In genomic region chr17:31873973-31874372, GRCm38 (mm10) we compare ENCODE assay signal across 9 mouse cellular contexts. TPM values are rescaled to one million over a fixed set of nuclear protein-coding genes. Genes with fewer than 3 reads are reported as not detected.
DNase-seq lines count a peak whose midpoint lies in the region; ATAC-seq lines count a peak whose summit lies in the region.
"Had no signal": no experiment of that assay in that cellular context is flagged by ENCODE, and none has a peak within 500 bp of the region (broad histone marks: within the 10 kb centered on the region; RNA-seq: fewer than 3 reads in every experiment).

No protein-coding gene starts in this region.

- ATAC-seq in hindbrain, embryonic 14.5 days (ENCODE audit: low FRiP score): no peak
- no peak for ATAC-seq in activated CD4-positive, CD25-positive, alpha-beta regulatory T cell, adult 4 months
- ATAC-seq in frontal cortex, adult (ENCODE audit: low TSS enrichment): no peak

- peaks cover 61% of the 10 kb centered on the region for H3K4me1 ChIP-seq in hindbrain, embryonic 10.5 days (replicated peaks)
- peaks cover 11% of the 10 kb centered on the region for H3K4me1 ChIP-seq in hindbrain, embryonic 14.5 days (replicated peaks; ENCODE audit: control insufficient read depth, insufficient read depth, low read length)
- H3K4me1 ChIP-seq in heart, embryonic 10.5 days: peaks cover 61% of the 10 kb centered on the region

- no peaks in the 10 kb centered on the region for H3K9me3 ChIP-seq in hindbrain, embryonic 10.5 days
- no peaks in the 10 kb centered on the region for H3K9me3 ChIP-seq in hindbrain, embryonic 14.5 days (ENCODE audit: control insufficient read depth, low read length)
- H3K9me3 ChIP-seq in heart, embryonic 10.5 days: no peaks in the 10 kb centered on the region
- H3K9me3 ChIP-seq: limb, embryonic 12.5 days had no signal

- no peak overlapping the region for H3K9ac ChIP-seq in hindbrain, embryonic 14.5 days
- H3K9ac ChIP-seq: limb, embryonic 12.5 days had no signal

- no peak for DNase-seq in hindbrain, embryonic 10.5 days (ENCODE audit: low spot score)
- DNase-seq in hindbrain, embryonic 14.5 days (ENCODE audit: low spot score): no peak
- peak; percentile 88 for DNase-seq in NIH3T3 (ENCODE audit: low read depth)
- no peak for DNase-seq in heart, embryonic 10.5 days (ENCODE audit: low spot score)
- peak; percentile 56 for DNase-seq in lung, postnatal 14 days
- no peak for DNase-seq in left cerebral cortex, adult 8-10 months (ENCODE audit: low spot score in 2 of 2)

- H3K4me3 ChIP-seq in hindbrain, embryonic 10.5 days: no peak overlapping the region
- H3K4me3 ChIP-seq in hindbrain, embryonic 14.5 days (replicated peaks; ENCODE audit: low read length): no peak overlapping the region
- H3K4me3 ChIP-seq in heart, embryonic 10.5 days: no peak overlapping the region
- H3K4me3 ChIP-seq: limb, embryonic 12.5 days had no signal

- no peaks in the 10 kb centered on the region for H3K27me3 ChIP-seq in hindbrain, embryonic 10.5 days (ENCODE audit: insufficient read depth, poor library complexity, severe bottlenecking)
- H3K27me3 ChIP-seq in hindbrain, embryonic 14.5 days (ENCODE audit: control insufficient read depth, insufficient read depth, low read length): no peaks in the 10 kb centered on the region
- H3K27me3 ChIP-seq in heart, embryonic 10.5 days (ENCODE audit: insufficient read depth, poor library complexity, severe bottlenecking): peaks cover 5% of the 10 kb centered on the region; the same call in 1 of the 2 replicates
- H3K27me3 ChIP-seq: limb, embryonic 12.5 days had no signal

- no peak overlapping the region for H3K4me2 ChIP-seq in hindbrain, embryonic 14.5 days (replicated peaks)
- H3K4me2 ChIP-seq: limb, embryonic 12.5 days had no signal

- H3K27ac ChIP-seq in hindbrain, embryonic 10.5 days: peak overlapping the region; percentile 62; the same call in 1 of the 2 replicates
- H3K27ac ChIP-seq in hindbrain, embryonic 14.5 days: no peak overlapping the region
- H3K27ac ChIP-seq in heart, embryonic 10.5 days: peak overlapping the region; percentile 63; the same call in 1 of the 2 replicates
- H3K27ac ChIP-seq: limb, embryonic 12.5 days had no signal

- WGBS in hindbrain, embryonic 10.5 days: 66% methylated on average over 8 of the region's 8 CpGs
- 66% methylated on average over 8 of the region's 8 CpGs for WGBS in hindbrain, embryonic 14.5 days
- WGBS in heart, embryonic 10.5 days: 72% methylated on average over 8 of the region's 8 CpGs

- no peaks in the 10 kb centered on the region for H3K36me3 ChIP-seq in hindbrain, embryonic 10.5 days
- H3K36me3 ChIP-seq in hindbrain, embryonic 14.5 days (replicated peaks; ENCODE audit: control insufficient read depth, insufficient read depth): no peaks in the 10 kb centered on the region
- no peaks in the 10 kb centered on the region for H3K36me3 ChIP-seq in heart, embryonic 10.5 days
- H3K36me3 ChIP-seq: limb, embryonic 12.5 days had no signal

RNA-seq across cellular contexts. Expression of gene Sik1, which starts 18.4 kb away (rescaled TPM):
- polyA plus RNA-seq in hindbrain, embryonic 10.5 days (2016; fragmentation: Nextera tagmentation; extraction: Ambion mirVana): 14.0 and 14.3 TPM in 2 replicates
- polyA plus RNA-seq in hindbrain, embryonic 14.5 days (2014; fragmentation: Nextera tagmentation; extraction: Ambion mirVana): 17.0 and 20.5 TPM in 2 replicates
- 20.9 and 22.0 TPM in 2 replicates for polyA plus RNA-seq in heart, embryonic 10.5 days (2016; fragmentation: Nextera tagmentation; extraction: Ambion mirVana)
- polyA plus RNA-seq in activated CD4-positive, CD25-positive, alpha-beta regulatory T cell, adult 4 months (2017; shearing (Covaris generic)): 1 to 10 TPM; 3.2 to 4.1 TPM
- total RNA-seq in left cerebral cortex, adult 8-10 months (2022): 10 to 100 TPM; 14.3 to 21.7 (median 18.2) TPM

Comparison
In these comparisons a context has a peak if more than half of its experiments do, and no peak if none do; other contexts are left out.
1. DNase-seq: peak in NIH3T3 (single experiment) and lung, postnatal 14 days (single experiment); none in hindbrain, embryonic 10.5 days (single experiment), hindbrain, embryonic 14.5 days (single experiment), heart, embryonic 10.5 days (single experiment) and left cerebral cortex, adult 8-10 months (0 of 2).